In the genomic region with DNA sequence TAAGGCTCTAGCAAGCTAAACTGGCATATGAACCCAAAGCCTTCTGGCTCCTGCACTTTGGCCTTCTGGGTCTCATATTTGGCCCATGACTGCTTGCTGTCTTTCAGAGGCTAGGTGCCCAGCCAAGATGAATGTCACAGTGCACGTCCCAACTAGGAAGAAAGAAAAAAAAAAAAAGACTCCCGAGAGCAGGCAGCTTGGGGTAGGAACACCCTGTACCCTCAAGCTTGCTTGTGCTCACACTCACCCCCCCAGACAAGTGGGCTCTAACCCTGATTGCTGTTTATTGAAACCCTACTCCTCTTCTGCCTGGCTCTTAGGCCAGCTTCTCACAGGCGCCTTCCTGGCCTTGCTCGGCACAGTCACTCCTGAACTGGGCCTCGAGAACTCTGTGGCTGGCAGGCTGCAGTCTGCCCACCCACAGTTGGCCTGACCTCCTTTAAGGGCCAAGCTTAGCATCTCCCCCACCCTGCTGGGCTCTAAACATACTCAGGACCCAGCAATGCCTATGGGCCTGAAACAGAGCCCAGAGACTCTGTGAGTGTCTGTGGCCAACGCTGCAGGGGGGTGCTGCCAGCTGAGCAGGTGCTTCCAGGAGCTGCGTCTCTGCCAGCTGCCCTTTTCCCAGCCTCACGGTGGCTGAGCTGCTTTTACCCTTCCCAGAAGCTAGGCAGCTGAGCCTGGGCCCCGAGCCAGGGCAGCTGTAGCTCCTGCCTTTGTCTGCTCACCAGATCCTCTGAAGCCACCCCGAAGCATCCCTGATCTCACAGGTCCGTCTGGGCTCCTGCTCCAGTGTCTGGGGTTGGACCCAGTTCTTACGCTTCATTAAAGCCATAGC, we compare ENCODE assay signal across 7 mouse cellular contexts. TPM values are rescaled to one million over a fixed set of nuclear protein-coding genes. Genes with fewer than 3 reads are reported as not detected.
DNase-seq lines count a peak whose midpoint lies in the region; ATAC-seq and TF ChIP-seq lines count a peak whose summit lies in the region.

No protein-coding gene starts in this region.

- no peak overlapping the region for H3K27ac ChIP-seq in stomach, embryonic 15.5 days
- H3K27ac ChIP-seq in stomach, postnatal 0 days (replicated peaks) = no peak overlapping the region
- no peak overlapping the region for H3K27ac ChIP-seq in hindbrain, embryonic 11.5 days (ENCODE audit: low read depth, low read length)
- peak overlapping the region; percentile 60 for H3K27ac ChIP-seq in midbrain, embryonic 14.5 days (replicated peaks; ENCODE audit: low read depth, low read length)

- TF ChIP-seq EP300 in stomach, postnatal 0 days (optimal IDR thresholded peaks at IDR 0.05) = no peak

- no peaks in the 10 kb centered on the region for H3K27me3 ChIP-seq in stomach, embryonic 15.5 days (replicated peaks)
- no peaks in the 10 kb centered on the region for H3K27me3 ChIP-seq in stomach, postnatal 0 days (ENCODE audit: control insufficient read depth, insufficient read depth, low read length)
- H3K27me3 ChIP-seq in hindbrain, embryonic 11.5 days (ENCODE audit: control insufficient read depth, insufficient read depth, low read length) = no peaks in the 10 kb centered on the region
- H3K27me3 ChIP-seq in midbrain, embryonic 14.5 days (ENCODE audit: control insufficient read depth, insufficient read depth, low read length) = no peaks in the 10 kb centered on the region

- WGBS in stomach, embryonic 15.5 days = 48% methylated on average over 12 of the region's 12 CpGs
- 38% methylated on average over 12 of the region's 12 CpGs for WGBS in stomach, postnatal 0 days
- 67% methylated on average over 12 of the region's 12 CpGs for WGBS in hindbrain, embryonic 11.5 days
- WGBS in midbrain, embryonic 14.5 days = 30% methylated on average over 12 of the region's 12 CpGs

- no peaks in the 10 kb centered on the region for H3K36me3 ChIP-seq in stomach, embryonic 15.5 days
- no peaks in the 10 kb centered on the region for H3K36me3 ChIP-seq in stomach, postnatal 0 days (ENCODE audit: control insufficient read depth, insufficient read depth, low read length)
- no peaks in the 10 kb centered on the region for H3K36me3 ChIP-seq in hindbrain, embryonic 11.5 days (ENCODE audit: control insufficient read depth, insufficient read depth, low read length)
- no peaks in the 10 kb centered on the region for H3K36me3 ChIP-seq in midbrain, embryonic 14.5 days (ENCODE audit: control insufficient read depth, insufficient read depth, low read length)

- H3K9me3 ChIP-seq in stomach, embryonic 15.5 days = no peaks in the 10 kb centered on the region
- no peaks in the 10 kb centered on the region for H3K9me3 ChIP-seq in stomach, postnatal 0 days (ENCODE audit: control insufficient read depth, low read length)
- H3K9me3 ChIP-seq in hindbrain, embryonic 11.5 days (ENCODE audit: control insufficient read depth, low read length) = no peaks in the 10 kb centered on the region
- H3K9me3 ChIP-seq in midbrain, embryonic 14.5 days (ENCODE audit: control insufficient read depth, low read length) = no peaks in the 10 kb centered on the region

- no peak for DNase-seq in stomach, postnatal 0 days (ENCODE audit: low spot score)
- peak; percentile 52 to 57 for DNase-seq in frontal cortex, postnatal 10 days (ENCODE audit: low spot score in 2 of 2)
- DNase-seq in hindbrain, embryonic 11.5 days (ENCODE audit: low spot score) = peak; percentile 16
- DNase-seq in midbrain, embryonic 14.5 days = peak; percentile 79
- DNase-seq in urinary bladder, postnatal 14 days (ENCODE audit: low spot score) = no peak
- no peak for DNase-seq in urinary bladder, adult 2 months (ENCODE audit: low spot score)

- peak; percentile 56 for ATAC-seq in stomach, embryonic 15.5 days (ENCODE audit: insufficient read depth, low FRiP score, low read depth)
- no peak for ATAC-seq in stomach, postnatal 0 days (ENCODE audit: low FRiP score, low TSS enrichment)
- peak; percentile 62 for ATAC-seq in hindbrain, embryonic 11.5 days (ENCODE audit: low FRiP score)
- ATAC-seq in midbrain, embryonic 14.5 days (ENCODE audit: low FRiP score, low TSS enrichment) = peak; percentile 84

- no peak overlapping the region for H3K4me2 ChIP-seq in stomach, embryonic 15.5 days
- no peak overlapping the region for H3K4me2 ChIP-seq in stomach, postnatal 0 days (replicated peaks; ENCODE audit: low read depth)
- H3K4me2 ChIP-seq in hindbrain, embryonic 11.5 days (replicated peaks; ENCODE audit: low read depth, low read length) = no peak overlapping the region
- no peak overlapping the region for H3K4me2 ChIP-seq in midbrain, embryonic 14.5 days (ENCODE audit: low read length)

- no peak for TF ChIP-seq CTCF in stomach, postnatal 0 days (IDR thresholded peaks at IDR 0.05; ENCODE audit: low read depth)

- no peak overlapping the region for H3K9ac ChIP-seq in stomach, embryonic 15.5 days
- no peak overlapping the region for H3K9ac ChIP-seq in stomach, postnatal 0 days (ENCODE audit: low read length)
- H3K9ac ChIP-seq in hindbrain, embryonic 11.5 days (ENCODE audit: low read depth, low read length) = no peak overlapping the region
- H3K9ac ChIP-seq in midbrain, embryonic 14.5 days (replicated peaks; ENCODE audit: low read length) = 0 out of 2 replicates have a peak overlapping the region, but pooled peaks have one; percentile 0

- no peak overlapping the region for H3K4me3 ChIP-seq in stomach, embryonic 15.5 days (replicated peaks)
- no peak overlapping the region for H3K4me3 ChIP-seq in stomach, postnatal 0 days (ENCODE audit: low read depth, low read length)
- H3K4me3 ChIP-seq in hindbrain, embryonic 11.5 days (ENCODE audit: low read depth, low read length) = no peak overlapping the region
- no peak overlapping the region for H3K4me3 ChIP-seq in midbrain, embryonic 14.5 days (replicated peaks; ENCODE audit: low read depth, low read length)

- 0 out of 2 replicates have a peak, but pooled peaks cover 5% of the 10 kb centered on the region for H3K4me1 ChIP-seq in stomach, embryonic 15.5 days
- no peaks in the 10 kb centered on the region for H3K4me1 ChIP-seq in stomach, postnatal 0 days (replicated peaks; ENCODE audit: control insufficient read depth, insufficient read depth)
- H3K4me1 ChIP-seq in hindbrain, embryonic 11.5 days (replicated peaks; ENCODE audit: control insufficient read depth, insufficient read depth, low read length) = no peaks in the 10 kb centered on the region; the same call in 1 of the 2 replicates
- 0 out of 2 replicates have a peak, but pooled peaks cover 8% of the 10 kb centered on the region for H3K4me1 ChIP-seq in midbrain, embryonic 14.5 days (ENCODE audit: control insufficient read depth, insufficient read depth, low read length)

RNA-seq across cellular contexts. Expression of a gene that starts 9.5 kb away (rescaled TPM):
- polyA plus RNA-seq in stomach, embryonic 15.5 days (2015; fragmentation: Nextera tagmentation; extraction: Ambion mirVana) = 0.14 and 0.17 TPM in 2 replicates
- not detected in 2 replicates for polyA plus RNA-seq in stomach, postnatal 0 days (2015; fragmentation: Nextera tagmentation; extraction: Ambion mirVana)
- 0.09 TPM in 1 of 2 replicates, not detected in the other for polyA plus RNA-seq in hindbrain, embryonic 11.5 days (2014; fragmentation: Nextera tagmentation; extraction: Ambion mirVana)
- 1.00 and 1.1 TPM in 2 replicates for polyA plus RNA-seq in midbrain, embryonic 14.5 days (2014; fragmentation: Nextera tagmentation; extraction: Ambion mirVana)
- 0.13 and 0.22 TPM in 2 replicates for polyA plus RNA-seq in urinary bladder, adult 2 months (2012; rRNA removed)

RNA-seq across cellular contexts. Expression of a gene that starts 33.0 kb away (rescaled TPM):
- 5.3 and 6.2 TPM in 2 replicates for polyA plus RNA-seq in stomach, embryonic 15.5 days (2015; fragmentation: Nextera tagmentation; extraction: Ambion mirVana)
- polyA plus RNA-seq in stomach, postnatal 0 days (2015; fragmentation: Nextera tagmentation; extraction: Ambion mirVana) = 1.6 and 1.8 TPM in 2 replicates
- 11.0 and 13.3 TPM in 2 replicates for polyA plus RNA-seq in hindbrain, embryonic 11.5 days (2014; fragmentation: Nextera tagmentation; extraction: Ambion mirVana)
- 21.0 and 27.1 TPM in 2 replicates for polyA plus RNA-seq in midbrain, embryonic 14.5 days (2014; fragmentation: Nextera tagmentation; extraction: Ambion mirVana)
- 12.3 and 15.5 TPM in 2 replicates for polyA plus RNA-seq in urinary bladder, adult 2 months (2012; rRNA removed)

Comparison
In these comparisons a context has a peak if more than half of its experiments do, and no peak if none do; other contexts are left out.
1. DNase-seq: peak in frontal cortex, postnatal 10 days (2 of 2), hindbrain, embryonic 11.5 days (single experiment) and midbrain, embryonic 14.5 days (single experiment); none in stomach, postnatal 0 days (single experiment), urinary bladder, postnatal 14 days (single experiment) and urinary bladder, adult 2 months (single experiment).